Mouse (Mus musculus): ENCODE data around the gene Zfp704. TPM values are rescaled to one million over a fixed set of nuclear protein-coding genes. Genes with fewer than 3 reads are reported as not detected.

Zfp704 gene
- polyA plus RNA-seq, 1 experiment: 1.7 TPM

DNA sequence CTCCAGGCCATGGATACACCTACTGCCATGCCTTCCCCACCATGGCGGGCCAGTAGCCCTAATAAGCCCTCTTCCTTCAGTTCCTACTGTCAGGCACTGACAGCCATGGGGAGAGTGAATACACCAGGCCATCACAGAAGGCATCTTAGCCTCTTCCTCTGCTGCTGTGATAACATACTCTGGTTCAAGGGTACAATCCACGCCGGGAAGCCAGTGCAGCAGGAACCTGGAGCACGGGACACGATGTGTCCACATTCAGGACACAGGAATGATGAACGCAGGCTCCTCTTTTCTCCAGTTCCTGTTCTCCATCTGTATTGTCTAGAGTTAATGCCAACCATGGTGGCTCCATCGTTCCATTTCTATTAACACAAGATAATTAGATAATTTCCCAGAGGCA lies 165.9 kb downstream of the Zfp704 start:
- Histone ChIP-seq H3K27me3 (ENCODE audit: control insufficient read depth, insufficient read depth, insufficient read length) (no peaks in the 10 kb centered on the region), H3K79me3 (ENCODE audit: low read depth) (no peaks in the 10 kb centered on the region), H3K36me3 (ENCODE audit: control insufficient read depth, insufficient read depth) (no peaks in the 10 kb centered on the region), H3ac (ENCODE audit: control insufficient read depth, insufficient read length, low read depth) (no peak overlapping the region), H3K4me3 (ENCODE audit: insufficient read depth, poor library complexity, severe bottlenecking) (no peak overlapping the region), H3K79me2 (ENCODE audit: control insufficient read depth, insufficient read depth) (no peaks in the 10 kb centered on the region)
- TF ChIP-seq USF1 (IDR thresholded peaks at IDR 0.05; ENCODE audit: low read depth): no peak
- TF ChIP-seq MYOG (IDR thresholded peaks at IDR 0.05; ENCODE audit: control insufficient read depth, extremely low read depth, insufficient read length): no peak
- TF ChIP-seq FOSL1 (IDR thresholded peaks at IDR 0.05; ENCODE audit: insufficient read depth, low read length, poor library complexity, severe bottlenecking): no peak
- no peak for TF ChIP-seq MAX (IDR thresholded peaks at IDR 0.05)
- TF ChIP-seq MYOD1 (IDR thresholded peaks at IDR 0.05; ENCODE audit: control insufficient read depth, insufficient read length, low read depth): no peak
- TF ChIP-seq CEBPB (IDR thresholded peaks at IDR 0.05; ENCODE audit: low read depth): no peak
- TF ChIP-seq CTCF (IDR thresholded peaks at IDR 0.05; ENCODE audit: control insufficient read depth, insufficient read depth, insufficient read length): no peak

GRCm38 (mm10) chr3:9443476-9443875 lies 166.4 kb downstream of the Zfp704 start:
- no peak overlapping the region for H3ac ChIP-seq (ENCODE audit: control insufficient read depth, insufficient read length, low read depth)
- H3K79me2 ChIP-seq (ENCODE audit: control insufficient read depth, insufficient read depth): no peaks in the 10 kb centered on the region
- no peak overlapping the region for H3K4me3 ChIP-seq (ENCODE audit: insufficient read depth, poor library complexity, severe bottlenecking)
- no peaks in the 10 kb centered on the region for H3K79me3 ChIP-seq (ENCODE audit: low read depth)
- no peaks in the 10 kb centered on the region for H3K27me3 ChIP-seq (ENCODE audit: control insufficient read depth, insufficient read depth, insufficient read length)
- H3K36me3 ChIP-seq (ENCODE audit: control insufficient read depth, insufficient read depth): no peaks in the 10 kb centered on the region
- TF ChIP-seq USF1 (IDR thresholded peaks at IDR 0.05; ENCODE audit: low read depth): no peak
- TF ChIP-seq CEBPB (IDR thresholded peaks at IDR 0.05; ENCODE audit: low read depth): no peak
- TF ChIP-seq MYOG (IDR thresholded peaks at IDR 0.05; ENCODE audit: control insufficient read depth, extremely low read depth, insufficient read length): no peak
- no peak for TF ChIP-seq FOSL1 (IDR thresholded peaks at IDR 0.05; ENCODE audit: insufficient read depth, low read length, poor library complexity, severe bottlenecking)
- no peak for TF ChIP-seq CTCF (IDR thresholded peaks at IDR 0.05; ENCODE audit: control insufficient read depth, insufficient read depth, insufficient read length)
- no peak for TF ChIP-seq MYOD1 (IDR thresholded peaks at IDR 0.05; ENCODE audit: control insufficient read depth, insufficient read length, low read depth)
- no peak for TF ChIP-seq MAX (IDR thresholded peaks at IDR 0.05)

- no peaks in the 10 kb centered on the region for H3K27me3 ChIP-seq (ENCODE audit: control insufficient read depth, insufficient read depth, insufficient read length)
- H3ac ChIP-seq (ENCODE audit: control insufficient read depth, insufficient read length, low read depth): no peak overlapping the region
- H3K79me2 ChIP-seq (ENCODE audit: control insufficient read depth, insufficient read depth): no peaks in the 10 kb centered on the region
- TF ChIP-seq MYOD1 (IDR thresholded peaks at IDR 0.05; ENCODE audit: control insufficient read depth, insufficient read length, low read depth) (no peak), FOSL1 (IDR thresholded peaks at IDR 0.05; ENCODE audit: insufficient read depth, low read length, poor library complexity, severe bottlenecking) (no peak), MAX (IDR thresholded peaks at IDR 0.05) (no peak), MYOG (IDR thresholded peaks at IDR 0.05; ENCODE audit: control insufficient read depth, extremely low read depth, insufficient read length) (no peak), CEBPB (IDR thresholded peaks at IDR 0.05; ENCODE audit: low read depth) (no peak), USF1 (IDR thresholded peaks at IDR 0.05; ENCODE audit: low read depth) (no peak), CTCF (IDR thresholded peaks at IDR 0.05; ENCODE audit: control insufficient read depth, insufficient read depth, insufficient read length) (no peak)
- no peaks in the 10 kb centered on the region for H3K36me3 ChIP-seq (ENCODE audit: control insufficient read depth, insufficient read depth)
- no peak overlapping the region for H3K4me3 ChIP-seq (ENCODE audit: insufficient read depth, poor library complexity, severe bottlenecking)
- no peaks in the 10 kb centered on the region for H3K79me3 ChIP-seq (ENCODE audit: low read depth)
Observed at GRCm38 (mm10) chr3:9441566-9442540, 168.0 kb downstream of the Zfp704 start.

- H3K79me3 ChIP-seq (ENCODE audit: low read depth): no peaks in the 10 kb centered on the region
- no peak overlapping the region for H3ac ChIP-seq (ENCODE audit: control insufficient read depth, insufficient read length, low read depth)
- TF ChIP-seq CEBPB (IDR thresholded peaks at IDR 0.05; ENCODE audit: low read depth): no peak
- TF ChIP-seq FOSL1 (IDR thresholded peaks at IDR 0.05; ENCODE audit: insufficient read depth, low read length, poor library complexity, severe bottlenecking): no peak
- TF ChIP-seq USF1 (IDR thresholded peaks at IDR 0.05; ENCODE audit: low read depth): no peak
- no peak for TF ChIP-seq MYOG (IDR thresholded peaks at IDR 0.05; ENCODE audit: control insufficient read depth, extremely low read depth, insufficient read length)
- TF ChIP-seq MAX (IDR thresholded peaks at IDR 0.05): no peak
- TF ChIP-seq CTCF (IDR thresholded peaks at IDR 0.05; ENCODE audit: control insufficient read depth, insufficient read depth, insufficient read length): no peak
- TF ChIP-seq MYOD1 (IDR thresholded peaks at IDR 0.05; ENCODE audit: control insufficient read depth, insufficient read length, low read depth): no peak
- no peaks in the 10 kb centered on the region for H3K79me2 ChIP-seq (ENCODE audit: control insufficient read depth, insufficient read depth)
- H3K27me3 ChIP-seq (ENCODE audit: control insufficient read depth, insufficient read depth, insufficient read length): no peaks in the 10 kb centered on the region
- H3K4me3 ChIP-seq (ENCODE audit: insufficient read depth, poor library complexity, severe bottlenecking): no peak overlapping the region
- H3K36me3 ChIP-seq (ENCODE audit: control insufficient read depth, insufficient read depth): no peaks in the 10 kb centered on the region
Observed at GRCm38 (mm10) chr3:9440466-9440865, 169.4 kb downstream of the Zfp704 start.

- H3K79me3 ChIP-seq (ENCODE audit: low read depth): no peaks in the 10 kb centered on the region
- no peak overlapping the region for H3ac ChIP-seq (ENCODE audit: control insufficient read depth, insufficient read length, low read depth)
- no peak for TF ChIP-seq MAX (IDR thresholded peaks at IDR 0.05)
- no peaks in the 10 kb centered on the region for H3K36me3 ChIP-seq (ENCODE audit: control insufficient read depth, insufficient read depth)
- no peaks in the 10 kb centered on the region for H3K27me3 ChIP-seq (ENCODE audit: control insufficient read depth, insufficient read depth, insufficient read length)
- no peaks in the 10 kb centered on the region for H3K79me2 ChIP-seq (ENCODE audit: control insufficient read depth, insufficient read depth)
- no peak overlapping the region for H3K4me3 ChIP-seq (ENCODE audit: insufficient read depth, poor library complexity, severe bottlenecking)
Observed at GRCm38 (mm10) chr3:9439619-9440286, 170.1 kb downstream of the Zfp704 start.

Data from C2C12 (cell line).